Mouse (Mus musculus) adrenal gland, postnatal 25 days (tissue): ENCODE measurements around the gene Erv3. TPM values are rescaled to one million over a fixed set of nuclear protein-coding genes. Genes with fewer than 3 reads are reported as not detected.
"Not testable (repeated sequence)": the region's sequence is repeated elsewhere in the genome, so short reads cannot be mapped to it uniquely, and the experiment has no call there.

Experiments used
- DNase-seq: peaks from one replicate; pipeline ENCODE4 v3.0.0; 2021; ENCODE audit warnings: mixed read lengths
- total RNA-seq: library from RNA; stranded (reverse); gene quantifications from 2 replicates; pipeline ENCODE4 v1.2.3, GENCODE M21; 2021

Gene Erv3
- total RNA-seq, 1 experiment from 2014 or later = not detected

GRCm38 (mm10) chr2:131863472-131863871, 3.9 kb upstream of the Erv3 start:
- no peak for DNase-seq

DNA sequence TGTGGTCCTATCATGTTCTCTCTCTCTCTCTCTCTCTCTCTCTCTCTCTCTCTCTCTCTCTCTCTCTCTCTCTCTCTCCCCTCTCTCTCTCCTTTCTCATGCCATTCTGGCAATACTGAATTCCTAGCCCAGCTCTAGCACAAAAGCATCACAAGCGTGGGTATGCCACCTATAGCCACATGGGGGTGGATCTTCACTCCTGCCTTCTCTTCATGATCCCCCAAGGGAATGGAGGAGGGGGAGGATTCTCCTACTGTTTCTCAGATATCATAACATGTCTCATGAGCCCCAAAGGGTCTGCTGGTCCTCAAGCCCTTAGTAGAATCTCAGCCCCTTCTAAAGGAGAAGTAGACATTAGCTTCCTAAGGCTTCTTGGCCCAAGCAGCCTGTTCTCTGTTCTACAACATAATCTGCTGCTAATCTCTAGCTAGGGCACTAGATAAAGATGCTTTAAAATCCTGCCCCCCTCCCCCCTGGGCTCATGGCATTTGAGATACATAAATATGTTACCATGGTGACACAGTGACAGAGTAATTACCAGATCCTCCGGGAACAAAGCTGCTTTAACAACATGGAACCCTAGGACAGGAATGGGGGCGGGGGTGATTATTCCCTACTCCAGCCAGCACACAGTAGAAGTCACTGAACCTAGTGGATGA, 3.2 kb upstream of the Erv3 start:
- DNase-seq = no peak

DNA sequence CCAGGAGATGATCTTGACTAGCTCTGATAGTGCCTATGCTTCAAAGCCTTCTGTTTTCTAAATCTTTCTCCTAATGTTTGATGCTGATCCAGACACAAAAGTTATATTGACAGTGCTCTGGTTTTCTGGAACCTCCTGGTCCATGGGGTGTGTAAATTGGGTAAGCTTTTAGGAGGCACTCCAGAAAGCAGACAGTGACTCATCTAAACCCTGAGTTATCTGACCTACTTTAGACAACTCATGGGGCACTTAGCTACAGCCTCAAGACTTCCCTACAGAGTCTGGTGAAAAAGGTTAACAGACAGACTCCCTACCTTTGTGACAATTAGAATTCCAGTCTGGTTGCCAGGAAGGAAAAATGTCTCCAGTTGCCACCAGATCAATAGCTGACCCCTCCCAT, 1.7 kb downstream of the Erv3 start:
- no peak for DNase-seq

- no peak for DNase-seq
Observed at GRCm38 (mm10) chr2:131853719-131854118, 5.8 kb downstream of the Erv3 start.

- DNase-seq = no peak
Observed at GRCm38 (mm10) chr2:131851333-131852092, 8.0 kb downstream of the Erv3 start.

- no peak for DNase-seq
Observed at GRCm38 (mm10) chr2:131850047-131850446, 9.5 kb downstream of the Erv3 start.

GRCm38 (mm10) chr2:131847501-131848359, 11.8 kb downstream of the Erv3 start:
- no peak for DNase-seq

DNA sequence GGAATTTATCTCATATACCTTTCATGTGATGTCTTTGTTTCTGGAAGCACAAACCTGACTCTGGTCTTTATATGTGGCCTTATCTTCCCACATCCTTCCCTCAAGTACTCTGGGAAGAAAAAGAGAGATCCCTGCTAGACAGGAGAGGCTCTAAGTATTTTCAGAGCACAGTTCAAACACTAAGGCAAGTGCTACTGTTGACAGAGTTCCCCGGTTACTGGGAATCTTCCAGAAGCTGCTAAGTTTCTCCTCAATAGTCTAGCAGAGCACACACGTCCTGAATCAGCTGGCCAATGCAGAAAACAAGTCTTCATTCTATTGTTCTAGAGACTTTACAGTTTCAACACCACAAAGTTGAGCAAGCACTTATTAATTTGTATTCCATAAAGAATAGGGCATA, 12.7 kb downstream of the Erv3 start:
- no peak for DNase-seq

GRCm38 (mm10) chr2:131846132-131846710, 13.3 kb downstream of the Erv3 start:
- no peak for DNase-seq

DNA sequence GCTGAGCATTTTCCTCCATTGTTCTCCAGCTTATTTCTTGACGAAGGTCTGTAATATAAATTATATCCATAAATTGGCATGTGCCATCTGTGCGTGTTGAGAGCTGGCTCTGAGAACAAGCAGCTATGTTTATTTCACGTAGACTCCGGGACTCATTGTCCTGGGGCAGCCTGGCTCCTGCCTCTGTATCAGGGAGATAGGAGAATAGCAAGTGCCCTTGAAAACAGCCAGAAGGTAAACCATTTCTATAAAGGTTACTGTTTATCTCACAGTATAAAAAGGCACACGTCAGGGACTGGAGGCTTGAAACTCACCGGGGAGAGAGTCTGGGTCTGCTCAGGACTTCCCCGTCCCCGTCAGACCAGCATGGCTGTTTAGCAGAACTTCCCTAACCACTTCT, 13.9 kb downstream of the Erv3 start:
- DNase-seq = no peak

DNA sequence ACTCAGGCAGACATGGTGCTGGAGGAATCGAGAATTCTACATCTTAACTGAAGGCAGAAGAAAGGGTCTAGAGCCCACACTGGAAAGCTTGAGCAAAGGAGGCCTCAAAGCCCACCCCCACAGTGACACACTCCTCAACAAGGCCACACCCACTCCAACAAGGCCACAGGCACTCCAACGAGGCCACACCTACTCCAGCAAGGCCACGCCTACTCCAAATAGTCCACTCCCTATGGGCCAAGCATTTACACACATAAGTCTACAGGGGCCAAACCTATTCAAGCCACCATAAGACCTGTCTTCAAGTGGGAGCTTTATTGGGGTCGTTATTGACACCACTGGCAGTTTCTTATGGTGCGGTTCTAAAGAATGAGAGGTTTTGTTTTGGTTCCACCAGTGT, 17.0 kb downstream of the Erv3 start:
- DNase-seq = no peak

DNA sequence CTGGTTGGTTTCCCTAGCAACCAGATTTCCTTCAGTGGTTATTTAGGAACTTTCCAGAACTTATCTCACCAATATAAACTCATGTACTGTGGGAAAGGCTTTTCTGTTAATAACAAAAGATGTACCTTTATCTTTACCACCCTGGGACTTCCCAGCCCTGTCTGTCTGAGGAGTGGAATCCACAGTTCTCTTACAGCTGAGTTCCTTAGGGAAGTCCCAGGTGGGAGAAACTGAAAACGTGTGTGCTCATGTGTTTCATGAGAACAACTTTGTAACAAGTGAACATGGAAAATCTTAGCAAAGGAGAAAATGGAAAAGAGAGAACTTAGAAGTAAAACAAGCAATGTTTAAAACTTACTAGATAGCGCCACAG, 18.2 kb downstream of the Erv3 start:
- DNase-seq = no peak

DNA sequence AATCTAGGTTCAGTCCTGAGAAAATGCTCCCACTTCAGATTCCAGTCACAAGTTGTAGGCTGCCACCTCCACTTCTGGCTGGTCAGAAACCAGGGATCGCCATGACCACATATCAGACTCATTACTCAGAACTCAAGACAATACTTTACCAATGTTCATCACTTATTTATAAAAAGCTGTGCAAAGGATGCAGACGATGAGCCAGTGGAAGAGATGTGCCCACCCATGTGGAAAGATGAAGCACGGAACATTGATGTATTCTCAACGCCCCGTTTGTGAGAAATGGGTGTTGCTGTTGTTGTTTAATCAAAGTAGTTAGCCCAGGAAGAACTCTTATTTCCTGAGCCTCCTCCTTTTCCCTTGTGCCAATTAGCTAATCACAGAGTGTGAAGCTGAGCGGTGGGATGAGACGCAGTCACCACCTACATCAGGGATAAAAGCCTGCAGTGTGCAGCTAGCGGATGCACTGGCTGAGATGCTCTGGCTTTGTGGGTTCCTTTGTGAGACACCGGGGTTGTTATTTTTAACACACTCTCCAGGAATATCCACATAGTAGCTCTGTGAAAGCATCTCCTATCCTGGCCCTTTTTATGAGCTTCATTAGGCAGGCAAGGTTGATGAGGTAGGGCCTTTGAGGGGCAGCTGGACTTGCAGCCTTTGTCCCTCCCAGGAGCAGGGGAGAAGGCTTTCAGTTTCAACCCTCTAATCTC, 18.8 kb downstream of the Erv3 start:
- no peak for DNase-seq

DNA sequence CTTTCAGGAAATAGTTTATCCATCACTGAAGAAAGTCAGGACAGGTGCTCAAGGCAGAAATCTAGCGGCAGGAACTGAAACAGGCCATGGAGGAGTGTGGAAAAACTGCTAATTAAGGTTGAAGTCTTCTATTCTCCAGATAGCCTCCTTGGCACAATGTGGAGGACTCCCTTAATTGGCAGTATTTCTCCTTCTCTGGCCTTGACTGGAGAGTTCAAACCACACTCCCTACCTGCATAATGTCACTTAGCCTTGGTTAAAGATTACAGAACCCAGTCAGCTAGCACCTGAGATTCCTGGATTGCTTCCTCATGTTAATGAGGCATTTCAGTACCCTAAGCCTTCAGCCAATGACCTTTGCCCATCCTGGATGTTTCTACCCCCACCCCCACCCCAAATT, 25.3 kb downstream of the Erv3 start:
- DNase-seq = no peak

GRCm38 (mm10) chr2:131831861-131832260, 27.7 kb downstream of the Erv3 start:
- DNase-seq = no peak

- DNase-seq = not testable (repeated sequence)
Observed at GRCm38 (mm10) chr2:131830945-131831344, 28.6 kb downstream of the Erv3 start.

DNA sequence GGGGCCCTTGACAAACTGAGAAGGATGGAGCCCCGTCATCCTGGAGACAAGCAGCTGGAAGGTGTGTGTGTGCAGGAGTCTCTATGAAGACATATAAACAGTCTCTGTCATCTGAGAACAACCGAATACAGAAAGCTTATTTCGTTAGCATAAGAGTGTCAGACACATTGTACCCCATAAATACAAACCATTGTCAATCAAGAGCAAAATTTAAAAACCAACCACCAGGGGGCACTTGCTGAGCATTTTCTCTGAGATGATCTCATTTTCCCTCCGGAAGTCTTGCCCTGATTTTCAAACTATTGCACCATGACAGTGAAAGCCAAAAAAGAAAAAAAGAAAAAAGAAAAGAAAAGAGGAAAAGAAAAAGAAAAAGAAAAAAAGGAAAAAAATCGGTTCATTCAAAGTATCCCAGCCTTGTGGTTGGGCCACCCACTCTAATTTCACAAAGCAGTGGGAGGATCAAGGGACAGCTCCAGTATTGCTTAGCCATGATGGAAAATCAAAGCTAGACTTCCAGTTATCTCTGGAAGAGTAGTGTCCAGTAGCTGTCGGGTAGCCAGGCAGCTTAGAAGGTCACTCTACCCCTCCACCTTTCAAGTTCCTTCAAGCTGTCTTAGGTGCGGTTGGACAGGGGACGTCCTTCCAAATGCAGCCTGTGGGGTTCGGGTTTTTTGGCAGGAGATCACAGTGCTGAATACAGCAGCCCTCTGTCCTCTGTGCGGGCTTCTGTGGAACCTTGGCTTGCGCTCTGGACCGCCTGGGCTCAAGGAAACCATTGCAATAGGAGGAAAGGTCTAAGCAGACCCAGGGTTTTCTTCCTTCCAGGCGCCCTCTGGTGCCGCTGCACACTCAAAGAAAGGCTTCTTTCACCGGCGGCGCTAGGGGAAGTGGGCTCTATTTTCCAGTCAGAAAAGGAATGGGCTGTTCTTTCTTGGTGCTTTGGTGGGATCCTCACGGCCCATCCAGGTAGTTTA, 31.3 kb downstream of the Erv3 start:
- peak; percentile 38 for DNase-seq

- no peak for DNase-seq
Observed at GRCm38 (mm10) chr2:131827026-131827687, 32.4 kb downstream of the Erv3 start.

DNA sequence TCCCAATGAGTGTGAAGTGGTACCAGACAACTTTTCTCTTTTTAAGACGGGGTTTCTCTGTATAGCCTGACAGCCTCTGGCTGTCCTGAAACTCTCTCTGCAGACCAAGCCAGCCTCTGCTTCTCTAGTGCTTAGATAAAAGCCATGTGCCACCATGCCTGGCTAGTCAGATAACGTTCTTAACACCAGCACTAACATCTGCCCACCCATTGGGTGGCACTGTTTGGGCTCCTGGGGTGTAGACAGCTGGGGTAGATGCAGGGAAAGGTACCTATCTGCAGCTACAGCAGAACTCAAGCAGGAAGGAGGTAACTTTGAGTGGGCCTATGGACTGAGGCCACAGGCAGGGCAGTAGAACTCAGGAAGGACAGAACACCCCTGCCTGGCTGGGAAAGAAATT, 34.0 kb downstream of the Erv3 start:
- no peak for DNase-seq

GRCm38 (mm10) chr2:131823931-131824330, 35.6 kb downstream of the Erv3 start:
- no peak for DNase-seq
